Mouse (Mus musculus) megakaryocyte, adult 5-6 weeks (primary cell): Measurements from ENCODE around the gene Gm10799. TPM values are rescaled to one million over a fixed set of nuclear protein-coding genes. Genes with fewer than 3 reads are reported as not detected.
A peak's percentile ranks its signal among the peaks of the same experiment; 100 is the strongest.

ENCODE experiments used
- ATAC-seq: 2 replicates; pipeline ENCODE4 v1.8.0; 2016; ENCODE audit warnings: mild to moderate bottlenecking, inconsistent platforms; ENCODE audit not compliant: poor library complexity, severe bottlenecking
- total RNA-seq, 2 experiments: library from RNA; stranded (forward) in 1 of 2; stranded (reverse) in 1 of 2; fragments of 153-499, 151-499 nt in 1 of 2; fragments of 221-1000, 200-1000 nt in 1 of 2; gene quantifications; 2 replicates each; pipeline versions ENCODE4 v1.2.3 to v1.2.4; 2015 to 2017

Gm10799 gene
- total RNA-seq, 2 experiments from 2014 or later, result not detected

DNA sequence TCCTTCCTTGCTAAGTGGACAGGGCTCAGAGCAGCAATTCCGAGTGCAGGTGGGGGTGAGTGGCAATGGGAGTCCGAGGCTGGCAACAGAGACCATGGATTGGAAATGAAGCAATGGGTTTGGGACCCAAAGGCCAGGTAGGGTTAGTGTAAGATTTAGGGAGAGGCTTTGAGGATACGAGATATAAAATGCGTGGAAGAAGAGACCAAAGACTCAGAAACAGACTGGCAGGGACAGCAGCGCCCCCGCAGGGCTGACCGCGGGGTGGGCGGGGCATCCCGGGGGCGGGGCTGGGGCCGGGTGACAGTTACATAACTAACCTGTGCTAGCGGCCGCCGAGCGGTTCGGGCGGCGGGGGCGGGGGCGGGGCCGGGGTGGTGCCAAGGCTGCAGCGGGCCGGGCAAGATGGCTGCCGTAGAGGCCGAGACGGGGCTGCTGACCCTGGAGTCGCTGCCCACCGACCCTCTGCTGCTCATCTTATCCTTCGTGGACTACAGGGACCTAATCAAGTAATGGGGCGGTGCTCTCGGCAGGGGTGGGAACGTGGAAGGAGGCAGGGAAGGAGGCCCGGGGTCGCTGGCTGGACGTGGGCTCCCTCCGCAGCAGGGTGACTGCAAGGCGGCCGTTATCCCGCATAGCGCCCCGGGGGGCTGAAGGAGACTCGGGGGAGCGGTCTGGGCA lies 40.8 kb downstream of the Gm10799 start, which contains the start of gene Fbxo3:
Gene Fbxo3 (plus strand): TSS at position 264 of the 681 bp plus-strand sequence.
- peak; percentile 87 for ATAC-seq

DNA sequence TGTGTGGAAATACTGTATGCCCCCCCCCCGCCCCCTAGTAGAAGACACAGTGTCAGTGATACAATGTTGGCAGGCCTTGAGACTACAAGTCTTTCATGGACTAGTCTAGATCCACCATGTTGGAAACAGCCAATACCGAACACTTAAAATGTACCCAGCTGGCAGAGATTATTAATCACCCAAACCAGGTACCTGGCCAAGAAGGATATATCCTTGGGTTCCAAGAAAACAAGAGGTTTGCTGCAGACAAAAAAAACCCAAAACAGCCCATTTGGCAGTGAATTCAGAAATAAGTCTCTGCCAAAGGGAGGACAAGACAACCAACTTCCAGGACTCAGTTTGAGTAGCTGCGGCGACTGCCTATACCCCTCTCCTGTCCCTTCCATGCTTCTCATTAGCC lies 43.7 kb downstream of the Gm10799 start:
- ATAC-seq, result no peak

DNA sequence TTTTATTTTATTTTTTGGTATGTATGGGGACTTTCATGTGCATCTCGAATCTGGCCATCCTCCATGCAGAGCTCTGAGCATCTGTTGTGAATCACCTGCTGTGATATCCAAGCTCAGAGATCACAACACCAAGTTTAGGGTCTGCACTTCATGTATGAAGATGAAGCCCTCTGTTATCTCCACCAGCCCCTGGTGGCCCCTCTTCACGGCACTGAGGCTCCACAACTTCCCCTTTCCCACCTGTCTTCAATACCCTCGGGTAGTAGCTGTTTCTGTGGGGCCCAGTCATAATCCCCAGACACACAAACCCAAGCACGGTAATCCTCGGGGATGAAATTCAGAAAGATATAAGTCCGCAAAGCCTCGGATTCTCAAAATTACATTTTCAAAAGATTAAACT lies 45.3 kb downstream of the Gm10799 start:
- no peak for ATAC-seq

Other genes with a start within 250 kb of the Gm10799 start
- 186 and 200 TPM in 2 replicates for gene Lmo2, start 110.6 kb downstream of the Gm10799 start, total RNA-seq (2015)
- gene Lmo2, start 110.6 kb downstream of the Gm10799 start, total RNA-seq (2017), result 92.3 and 100 TPM in 2 replicates
- gene Fbxo3, start 40.8 kb downstream of the Gm10799 start, total RNA-seq (2015), result 49.8 and 54.2 TPM in 2 replicates
- gene Fbxo3, start 40.8 kb downstream of the Gm10799 start, total RNA-seq (2017), result 49.2 and 49.9 TPM in 2 replicates
- 0.27 TPM in 1 of 2 replicates, not detected in the other for gene 4931422A03Rik, start 40.2 kb downstream of the Gm10799 start, total RNA-seq (2015)
- gene 4931422A03Rik, start 40.2 kb downstream of the Gm10799 start, total RNA-seq (2017), result not detected in 2 replicates
- gene Gm10912, start 2.7 kb downstream of the Gm10799 start, total RNA-seq (2015), result not detected in 2 replicates
- not detected in 2 replicates for gene Gm10912, start 2.7 kb downstream of the Gm10799 start, total RNA-seq (2017)
- 0.62 TPM in 1 of 2 replicates, not detected in the other for gene Cd59b, start 1.3 kb upstream of the Gm10799 start, total RNA-seq (2015)
- gene Cd59b, start 1.3 kb upstream of the Gm10799 start, total RNA-seq (2017), result 3.6 TPM in 1 of 2 replicates, not detected in the other
- 0.13 and 1.8 TPM in 2 replicates for gene Cd59a, start 27.3 kb upstream of the Gm10799 start, total RNA-seq (2015)
- gene Cd59a, start 27.3 kb upstream of the Gm10799 start, total RNA-seq (2017), result 0.15 and 1.2 TPM in 2 replicates
- gene A930018P22Rik, start 54.2 kb upstream of the Gm10799 start, total RNA-seq (2015), result not detected in 2 replicates
- not detected in 2 replicates for gene A930018P22Rik, start 54.2 kb upstream of the Gm10799 start, total RNA-seq (2017)